Mouse (Mus musculus): ENCODE data around the gene Parp8. TPM values are rescaled to one million over a fixed set of nuclear protein-coding genes. Genes with fewer than 3 reads are reported as not detected.
A peak's percentile ranks its signal among the peaks of the same experiment; 100 is the strongest.

Gene Parp8
- polyA plus RNA-seq, 1 experiment from 2014 or later, result 27.2 TPM

DNA sequence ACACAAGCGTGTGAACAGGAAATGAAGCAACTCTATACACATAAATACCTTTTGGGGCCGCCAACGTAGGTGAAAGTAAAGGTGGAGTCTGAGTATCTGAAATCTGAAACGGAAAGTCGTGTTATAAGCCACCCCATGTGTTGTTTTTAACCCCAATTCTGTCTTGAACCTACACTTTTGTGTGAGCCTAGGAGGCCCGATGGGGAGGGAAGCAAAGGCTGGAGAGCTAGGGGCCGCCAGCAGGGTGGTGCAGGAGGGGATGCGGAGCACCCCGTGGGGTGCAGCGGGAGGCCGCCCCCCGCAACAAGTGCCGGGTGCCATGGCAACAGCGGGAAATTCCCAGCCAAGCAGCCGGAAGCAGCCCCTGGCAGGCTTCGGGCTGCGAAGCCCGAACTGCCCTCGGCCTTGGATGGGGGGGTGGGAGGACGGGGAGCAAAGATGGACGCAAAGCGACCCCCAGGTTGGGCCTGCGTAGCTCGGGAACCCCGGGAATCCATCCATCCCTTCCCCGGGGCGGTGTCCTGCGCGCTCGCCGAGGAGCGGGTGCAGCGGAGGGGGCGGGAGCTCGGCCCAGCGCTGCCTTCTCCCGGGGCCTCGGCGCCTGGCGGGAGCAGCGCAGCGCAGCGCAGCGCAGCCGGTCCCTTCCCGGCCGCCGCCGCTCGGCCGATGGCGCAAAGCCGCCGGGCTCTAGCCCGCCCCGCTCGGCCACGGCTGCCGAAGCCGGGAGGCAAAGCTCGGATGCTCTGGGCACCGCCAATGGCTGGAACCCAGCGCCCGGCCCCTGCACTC is 1.0 kb downstream of the Parp8 start:
- peak overlapping the region; percentile 55 for H3K4me2 ChIP-seq (ENCODE audit: low read length)
- no peaks in the 10 kb centered on the region for H3K9me3 ChIP-seq (ENCODE audit: control insufficient read depth, low read length)
- WGBS, result under 1% methylated on average over 48 of the region's 64 CpGs
- peaks cover 19% of the 10 kb centered on the region for H3K4me1 ChIP-seq (ENCODE audit: control insufficient read depth, insufficient read depth, low read depth, low read length)
- peak overlapping the region; percentile 76 for H3K4me3 ChIP-seq (ENCODE audit: low read length)
- no peaks in the 10 kb centered on the region for H3K27me3 ChIP-seq (replicated peaks; ENCODE audit: control insufficient read depth, insufficient read depth, low read length)
- H3K36me3 ChIP-seq (ENCODE audit: control insufficient read depth, insufficient read depth, low read length), result no peaks in the 10 kb centered on the region
- ATAC-seq, result peak; percentile 83
- peak overlapping the region; percentile 95 for H3K27ac ChIP-seq (ENCODE audit: low read depth, low read length)
- peak overlapping the region; percentile 92 for H3K9ac ChIP-seq (ENCODE audit: low read depth, low read length)

DNA sequence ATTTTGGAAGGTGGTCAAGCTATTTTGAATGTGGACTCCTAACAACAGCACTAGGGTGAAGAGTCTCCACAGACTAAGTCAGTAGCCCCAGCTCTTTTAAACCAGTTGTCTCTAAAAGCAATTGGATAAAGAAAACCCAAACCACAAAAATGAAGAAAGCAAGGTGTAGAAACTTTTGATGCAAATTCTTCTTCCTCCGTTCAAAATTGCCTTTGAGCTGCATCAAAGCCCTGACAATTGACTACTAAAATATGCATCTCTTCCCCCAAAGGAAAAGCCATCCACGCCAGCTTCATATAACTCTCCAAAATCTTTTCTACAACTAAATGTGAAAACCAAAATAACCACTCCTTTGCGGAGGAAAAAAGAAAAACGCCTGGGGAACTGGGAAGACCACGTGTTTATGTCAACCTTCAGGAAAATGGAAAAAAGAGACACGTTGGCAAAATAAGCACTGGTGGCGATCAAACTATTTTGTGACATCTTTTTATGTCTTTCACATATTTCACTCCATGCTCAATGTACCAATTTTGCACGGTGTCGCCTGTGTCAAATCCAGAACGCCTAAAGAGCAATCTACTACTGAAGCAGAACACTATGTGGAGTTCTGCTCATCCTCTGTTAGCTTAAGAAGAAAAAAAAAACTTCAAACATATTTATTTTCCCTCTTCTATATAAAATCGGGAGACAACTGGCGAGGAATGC is 1.8 kb downstream of the Parp8 start:
- 2% methylated on average over 12 of the region's 12 CpGs for WGBS

DNA sequence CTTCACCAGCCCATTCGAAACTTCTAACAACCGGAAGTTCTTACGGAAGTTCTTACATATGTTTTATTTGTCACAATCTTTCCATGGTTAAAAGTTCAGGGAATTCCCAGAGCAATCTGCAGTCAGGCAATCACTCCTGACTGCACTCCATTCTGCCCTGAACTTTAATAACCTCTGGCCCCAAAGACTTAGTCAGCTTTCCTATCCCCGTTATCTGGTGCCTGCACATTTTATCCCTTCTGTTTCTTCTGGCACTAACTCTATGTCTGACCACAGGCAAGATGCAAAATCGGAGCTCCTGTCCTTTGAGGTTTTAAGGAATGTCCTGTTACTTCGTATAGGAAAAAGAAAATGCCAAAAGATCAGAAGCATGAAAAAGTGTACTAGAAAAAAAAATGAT is 4.7 kb downstream of the Parp8 start:
- 72% methylated on average over 6 of the region's 6 CpGs for WGBS
- no peak overlapping the region for H3K4me3 ChIP-seq (ENCODE audit: low read length)
- no peak overlapping the region for H3K27ac ChIP-seq (ENCODE audit: low read depth, low read length)
- no peak overlapping the region for H3K4me2 ChIP-seq (ENCODE audit: low read length)
- H3K9ac ChIP-seq (ENCODE audit: low read depth, low read length), result no peak overlapping the region
- no peaks in the 10 kb centered on the region for H3K36me3 ChIP-seq (ENCODE audit: control insufficient read depth, insufficient read depth, low read length)
- no peak for ATAC-seq
- H3K4me1 ChIP-seq (ENCODE audit: control insufficient read depth, insufficient read depth, low read depth, low read length), result peaks cover 13% of the 10 kb centered on the region
- no peaks in the 10 kb centered on the region for H3K9me3 ChIP-seq (ENCODE audit: control insufficient read depth, low read length)
- no peaks in the 10 kb centered on the region for H3K27me3 ChIP-seq (replicated peaks; ENCODE audit: control insufficient read depth, insufficient read depth, low read length)

More for the DNA sequence above, 1.8 kb downstream of the Parp8 start:
- H3K27me3 ChIP-seq (replicated peaks; ENCODE audit: control insufficient read depth, insufficient read depth, low read length), result no peaks in the 10 kb centered on the region
- H3K4me3 ChIP-seq (ENCODE audit: low read length), result peak overlapping the region; percentile 76
- H3K9me3 ChIP-seq (ENCODE audit: control insufficient read depth, low read length), result no peaks in the 10 kb centered on the region
- H3K4me2 ChIP-seq (ENCODE audit: low read length), result peak overlapping the region; percentile 55
- peak overlapping the region; percentile 95 for H3K27ac ChIP-seq (ENCODE audit: low read depth, low read length)
- ATAC-seq, result no peak
- H3K36me3 ChIP-seq (ENCODE audit: control insufficient read depth, insufficient read depth, low read length), result no peaks in the 10 kb centered on the region
- H3K9ac ChIP-seq (ENCODE audit: low read depth, low read length), result peak overlapping the region; percentile 92
- H3K4me1 ChIP-seq (ENCODE audit: control insufficient read depth, insufficient read depth, low read depth, low read length), result peaks cover 19% of the 10 kb centered on the region

DNA sequence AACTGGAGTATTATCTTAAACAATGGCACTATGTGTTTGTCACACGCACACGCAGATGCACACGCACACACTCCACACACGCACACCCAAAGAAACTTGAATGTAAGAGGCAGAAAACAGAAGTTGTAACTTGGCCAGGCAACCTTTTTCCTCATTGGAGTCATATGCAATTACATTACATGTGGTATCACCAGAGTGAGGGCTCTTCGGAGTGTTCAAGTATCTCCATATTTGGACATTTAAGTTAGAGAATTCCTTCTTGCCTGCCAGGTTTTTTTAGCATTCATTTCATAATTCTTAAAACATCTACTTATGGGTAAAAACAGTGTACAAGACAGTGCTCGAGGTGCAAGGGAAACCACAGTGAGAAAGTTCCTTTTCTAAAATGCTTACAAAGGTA is 6.7 kb downstream of the Parp8 start:
- Histone ChIP-seq H3K27ac (ENCODE audit: low read depth, low read length) (no peak overlapping the region), H3K27me3 (replicated peaks; ENCODE audit: control insufficient read depth, insufficient read depth, low read length) (no peaks in the 10 kb centered on the region), H3K4me2 (ENCODE audit: low read length) (no peak overlapping the region), H3K9ac (ENCODE audit: low read depth, low read length) (no peak overlapping the region), H3K36me3 (ENCODE audit: control insufficient read depth, insufficient read depth, low read length) (no peaks in the 10 kb centered on the region), H3K4me3 (ENCODE audit: low read length) (no peak overlapping the region), H3K9me3 (ENCODE audit: control insufficient read depth, low read length) (no peaks in the 10 kb centered on the region), H3K4me1 (ENCODE audit: control insufficient read depth, insufficient read depth, low read depth, low read length) (peaks cover 13% of the 10 kb centered on the region)
- WGBS, result 95% methylated on average over 6 of the region's 6 CpGs
- ATAC-seq, result no peak

DNA sequence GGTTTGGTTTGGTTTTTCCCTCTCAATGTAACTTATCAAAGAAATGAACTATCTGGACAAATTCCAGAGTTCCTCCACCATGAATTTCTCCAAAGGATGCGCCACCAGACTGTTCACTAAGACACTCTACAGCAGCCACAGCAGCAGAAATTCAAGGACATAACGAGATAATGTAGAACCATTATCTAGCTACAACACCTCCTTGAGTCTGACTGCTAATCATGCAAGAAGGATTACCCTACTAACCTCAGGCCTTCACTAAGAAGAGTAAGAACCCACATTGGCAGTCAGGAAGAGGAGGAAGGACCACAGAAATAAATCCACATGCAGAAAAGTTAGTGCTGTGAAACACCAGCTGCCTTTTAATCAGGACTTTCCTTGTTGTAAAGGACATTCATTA is 11.8 kb downstream of the Parp8 start:
- Histone ChIP-seq H3K4me3 (ENCODE audit: low read length) (no peak overlapping the region), H3K4me2 (ENCODE audit: low read length) (no peak overlapping the region), H3K4me1 (ENCODE audit: control insufficient read depth, insufficient read depth, low read depth, low read length) (no peaks in the 10 kb centered on the region), H3K36me3 (ENCODE audit: control insufficient read depth, insufficient read depth, low read length) (peaks cover 3% of the 10 kb centered on the region; the same call in 1 of the 2 replicates), H3K27me3 (replicated peaks; ENCODE audit: control insufficient read depth, insufficient read depth, low read length) (no peaks in the 10 kb centered on the region), H3K9me3 (ENCODE audit: control insufficient read depth, low read length) (no peaks in the 10 kb centered on the region; the same call in 1 of the 2 replicates), H3K9ac (ENCODE audit: low read depth, low read length) (no peak overlapping the region), H3K27ac (ENCODE audit: low read depth, low read length) (no peak overlapping the region)
- WGBS, result 88% methylated on average over 2 of the region's 2 CpGs
- no peak for ATAC-seq

DNA sequence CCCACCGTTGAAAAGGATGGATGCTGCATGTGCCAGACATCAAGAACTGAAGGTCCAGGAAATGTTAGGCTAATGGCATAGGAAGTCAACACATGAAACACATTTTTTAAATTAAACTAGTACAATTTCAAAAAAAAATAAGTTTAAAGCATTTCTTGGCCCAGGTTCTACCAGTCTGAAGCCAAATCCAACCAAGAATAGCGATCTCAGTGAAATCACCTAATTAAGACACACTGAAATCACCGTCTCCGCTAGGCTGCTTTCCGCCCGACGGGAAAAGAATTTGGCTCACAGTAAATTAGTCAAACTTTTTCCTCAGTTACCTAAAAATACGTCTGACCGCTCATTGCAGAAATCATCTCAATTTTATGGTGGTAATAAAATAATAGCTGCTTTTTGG is 13.3 kb downstream of the Parp8 start:
- ATAC-seq, result no peak
- Histone ChIP-seq H3K36me3 (ENCODE audit: control insufficient read depth, insufficient read depth, low read length) (peaks cover 3% of the 10 kb centered on the region; the same call in 1 of the 2 replicates), H3K4me3 (ENCODE audit: low read length) (no peak overlapping the region), H3K4me2 (ENCODE audit: low read length) (no peak overlapping the region), H3K27me3 (replicated peaks; ENCODE audit: control insufficient read depth, insufficient read depth, low read length) (no peaks in the 10 kb centered on the region), H3K27ac (ENCODE audit: low read depth, low read length) (no peak overlapping the region), H3K4me1 (ENCODE audit: control insufficient read depth, insufficient read depth, low read depth, low read length) (no peaks in the 10 kb centered on the region), H3K9ac (ENCODE audit: low read depth, low read length) (no peak overlapping the region), H3K9me3 (ENCODE audit: control insufficient read depth, low read length) (no peaks in the 10 kb centered on the region; the same call in 1 of the 2 replicates)
- WGBS, result 92% methylated on average over 9 of the region's 9 CpGs

DNA sequence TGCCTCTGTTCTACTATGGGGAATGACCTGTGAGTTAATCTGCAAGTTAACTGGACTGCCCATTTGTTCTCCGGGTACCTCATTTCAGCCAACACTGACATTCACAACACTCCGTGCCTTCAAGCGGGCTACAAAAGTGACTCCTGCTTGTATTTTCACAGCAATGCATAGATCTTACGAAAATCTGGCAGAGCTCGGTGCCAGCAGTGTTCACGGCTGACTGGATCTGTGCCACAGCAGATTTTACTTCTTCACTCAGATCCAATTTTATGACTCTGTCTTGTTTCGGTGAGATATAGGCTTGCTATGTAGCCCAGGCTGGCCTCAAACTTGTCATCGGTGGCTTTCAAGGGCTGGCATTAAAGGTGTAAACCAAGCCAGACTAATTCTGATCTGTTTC is 15.2 kb downstream of the Parp8 start:
- Histone ChIP-seq H3K4me1 (ENCODE audit: control insufficient read depth, insufficient read depth, low read depth, low read length) (peaks cover 3% of the 10 kb centered on the region; the same call in 1 of the 2 replicates), H3K4me2 (ENCODE audit: low read length) (no peak overlapping the region), H3K9me3 (ENCODE audit: control insufficient read depth, low read length) (no peaks in the 10 kb centered on the region; the same call in 1 of the 2 replicates), H3K27me3 (replicated peaks; ENCODE audit: control insufficient read depth, insufficient read depth, low read length) (no peaks in the 10 kb centered on the region), H3K27ac (ENCODE audit: low read depth, low read length) (no peak overlapping the region), H3K4me3 (ENCODE audit: low read length) (no peak overlapping the region), H3K9ac (ENCODE audit: low read depth, low read length) (no peak overlapping the region), H3K36me3 (ENCODE audit: control insufficient read depth, insufficient read depth, low read length) (peaks cover 3% of the 10 kb centered on the region; the same call in 1 of the 2 replicates)
- peak; percentile 45; the same call in 1 of the 2 replicates for ATAC-seq
- 46% methylated on average over 8 of the region's 8 CpGs for WGBS

DNA sequence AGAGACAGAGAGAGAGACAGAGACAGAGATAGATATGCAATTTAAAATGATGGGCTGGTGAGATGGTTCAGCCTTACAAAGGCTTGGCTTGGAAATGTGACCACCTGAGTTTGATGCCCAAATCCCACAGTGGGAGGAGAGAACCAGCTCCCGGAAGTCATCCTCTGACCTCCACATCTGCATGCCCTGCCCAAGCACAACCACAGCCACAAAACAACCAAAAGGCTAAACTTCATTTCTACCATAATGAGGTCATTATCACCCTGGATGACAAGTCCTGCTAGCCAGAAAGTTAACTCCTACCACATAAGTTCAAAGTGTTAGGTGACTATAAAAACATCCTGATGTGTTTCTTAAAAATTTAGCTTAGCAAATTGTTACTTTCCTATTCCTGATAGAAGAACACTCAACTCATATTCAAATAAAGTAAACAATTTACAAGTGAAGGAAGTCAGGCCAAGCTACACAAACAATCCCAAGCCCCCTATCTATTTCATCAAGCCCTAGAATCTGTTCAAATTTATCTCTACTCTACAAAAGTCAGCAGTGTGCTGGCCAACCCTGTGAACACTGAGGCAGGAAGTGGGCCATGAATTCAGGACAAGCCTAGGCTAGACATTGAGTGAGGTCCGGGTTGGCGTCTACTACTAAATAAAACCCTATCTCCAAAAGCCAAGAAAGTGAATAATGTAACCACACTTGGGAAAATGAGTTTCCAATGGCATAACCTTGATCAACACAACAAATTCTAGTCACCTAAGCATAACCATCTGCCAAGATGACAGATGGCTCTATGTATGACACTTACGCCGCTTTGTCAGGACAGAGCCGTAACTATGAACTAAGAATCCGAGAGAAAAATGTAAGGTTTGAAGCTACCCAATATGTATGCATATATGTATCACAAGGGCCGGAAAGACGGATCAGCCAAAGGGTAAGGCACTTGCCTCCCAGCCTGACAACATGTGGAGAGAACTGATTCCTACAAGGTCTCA is 17.0 kb downstream of the Parp8 start:
- ATAC-seq, result no peak
- WGBS, result 83% methylated on average over 9 of the region's 9 CpGs

More for the DNA sequence above, 17.0 kb downstream of the Parp8 start:
- Histone ChIP-seq H3K4me1 (ENCODE audit: control insufficient read depth, insufficient read depth, low read depth, low read length) (peaks cover 3% of the 10 kb centered on the region; the same call in 1 of the 2 replicates), H3K27me3 (replicated peaks; ENCODE audit: control insufficient read depth, insufficient read depth, low read length) (no peaks in the 10 kb centered on the region), H3K4me3 (ENCODE audit: low read length) (no peak overlapping the region), H3K9me3 (ENCODE audit: control insufficient read depth, low read length) (no peaks in the 10 kb centered on the region; the same call in 1 of the 2 replicates), H3K9ac (ENCODE audit: low read depth, low read length) (no peak overlapping the region), H3K27ac (ENCODE audit: low read depth, low read length) (no peak overlapping the region), H3K4me2 (ENCODE audit: low read length) (no peak overlapping the region), H3K36me3 (ENCODE audit: control insufficient read depth, insufficient read depth, low read length) (peaks cover 3% of the 10 kb centered on the region; the same call in 1 of the 2 replicates)
